Mouse (Mus musculus): ENCODE results near the gene Snrnp35. TPM values are rescaled to one million over a fixed set of nuclear protein-coding genes. Genes with fewer than 3 reads are reported as not detected.

Snrnp35 gene
- polyA plus RNA-seq (2012; fragmentation: generic; extraction: Trizol), result 10 to 100 TPM; 11.0 to 13.6 TPM

GRCm38 (mm10) chr5:124482966-124483654 lies at the start of gene Snrnp35:
TSS of gene Snrnp35 (plus strand) at chr5:124483134.

GRCm38 (mm10) chr5:124439447-124440093 lies 43.4 kb upstream of the Snrnp35 start, which contains the start of gene Kmt5a:
TSS of gene Kmt5a (plus strand) at chr5:124439930.

GRCm38 (mm10) chr5:124530655-124531582 lies 48.0 kb downstream of the Snrnp35 start, which contains the start of gene Rilpl1:
TSS of gene Rilpl1 (minus strand) at chr5:124531391.

GRCm38 (mm10) chr5:124540383-124540786 lies 57.5 kb downstream of the Snrnp35 start, which contains the start of gene Tmed2:
TSS of gene Tmed2 (plus strand) at chr5:124540695.

Other genes starting within 250 kb of the Snrnp35 start
- 1 to 10 TPM; 4.2 to 9.2 TPM for gene Pitpnm2, start 233.4 kb upstream of the Snrnp35 start, polyA plus RNA-seq (2012; fragmentation: generic; extraction: Trizol)
- 1 to 10 TPM in 1 of 2 experiments, under 1 TPM in 1; 0.33 to 1.7 TPM for gene Mphosph9, start 155.2 kb upstream of the Snrnp35 start, polyA plus RNA-seq (2012; fragmentation: generic; extraction: Trizol)
- gene 2810006K23Rik, start 155.0 kb upstream of the Snrnp35 start, polyA plus RNA-seq (2012; fragmentation: generic; extraction: Trizol), result 10 to 100 TPM in 1 of 2 experiments, 1 to 10 TPM in 1; 2.6 to 10.4 TPM
- 100 to 1,000 TPM; 161 to 221 TPM for gene Cdk2ap1, start 120.1 kb upstream of the Snrnp35 start, polyA plus RNA-seq (2012; fragmentation: generic; extraction: Trizol)
- 1 to 10 TPM; 1.2 to 7.5 TPM for gene Sbno1, start 57.1 kb upstream of the Snrnp35 start, polyA plus RNA-seq (2012; fragmentation: generic; extraction: Trizol)
- gene Kmt5a, start 43.2 kb upstream of the Snrnp35 start, polyA plus RNA-seq (2012; fragmentation: generic; extraction: Trizol), result 10 to 100 TPM in 1 of 2 experiments, 1 to 10 TPM in 1; 9.5 to 50.7 TPM
- 10 to 100 TPM; 20.7 to 59.3 TPM for gene Rilpl2, start 4.8 kb upstream of the Snrnp35 start, polyA plus RNA-seq (2012; fragmentation: generic; extraction: Trizol)
- 10 to 100 TPM in 1 of 2 experiments, 1 to 10 TPM in 1; 5.7 to 31.7 TPM for gene Rilpl1, start 48.3 kb downstream of the Snrnp35 start, polyA plus RNA-seq (2012; fragmentation: generic; extraction: Trizol)
- 100 to 1,000 TPM in 1 of 2 experiments, 10 to 100 TPM in 1; 30.0 to 114 TPM for gene Tmed2, start 57.6 kb downstream of the Snrnp35 start, polyA plus RNA-seq (2012; fragmentation: generic; extraction: Trizol)
- gene Ddx55, start 69.7 kb downstream of the Snrnp35 start, polyA plus RNA-seq (2012; fragmentation: generic; extraction: Trizol), result 1 to 10 TPM; 1.5 to 6.5 TPM
- 10 to 100 TPM; 20.6 to 28.5 TPM for gene Eif2b1, start 96.0 kb downstream of the Snrnp35 start, polyA plus RNA-seq (2012; fragmentation: generic; extraction: Trizol)
- 10 to 100 TPM in 1 of 2 experiments, 1 to 10 TPM in 1; 4.8 to 31.7 TPM for gene Gtf2h3, start 96.0 kb downstream of the Snrnp35 start, polyA plus RNA-seq (2012; fragmentation: generic; extraction: Trizol)
- 10 to 100 TPM in 1 of 2 experiments, 1 to 10 TPM in 1; 5.6 to 15.2 TPM for gene Atp6v0a2, start 145.4 kb downstream of the Snrnp35 start, polyA plus RNA-seq (2012; fragmentation: generic; extraction: Trizol)
- under 1 TPM; under 0.01 to 0.28 TPM for gene Dnah10, start 242.0 kb downstream of the Snrnp35 start, polyA plus RNA-seq (2012; fragmentation: generic; extraction: Trizol)

All from C3H10T1/2 (cell line).